Mouse (Mus musculus) heart, postnatal 0 days (tissue): ENCODE measurements around the gene Cfap97d1.

Experiments
- CTCF ChIP-seq: IDR thresholded peaks from 2 replicates; pipeline ENCODE4 v1.5.1; 2016; ENCODE audit warnings: antibody characterized with exemption, control low read depth, low read depth
- EP300 ChIP-seq: IDR thresholded peaks from 2 replicates; pipeline ENCODE4 v1.6.1; 2016; ENCODE audit warnings: antibody characterized with exemption, low read depth

DNA sequence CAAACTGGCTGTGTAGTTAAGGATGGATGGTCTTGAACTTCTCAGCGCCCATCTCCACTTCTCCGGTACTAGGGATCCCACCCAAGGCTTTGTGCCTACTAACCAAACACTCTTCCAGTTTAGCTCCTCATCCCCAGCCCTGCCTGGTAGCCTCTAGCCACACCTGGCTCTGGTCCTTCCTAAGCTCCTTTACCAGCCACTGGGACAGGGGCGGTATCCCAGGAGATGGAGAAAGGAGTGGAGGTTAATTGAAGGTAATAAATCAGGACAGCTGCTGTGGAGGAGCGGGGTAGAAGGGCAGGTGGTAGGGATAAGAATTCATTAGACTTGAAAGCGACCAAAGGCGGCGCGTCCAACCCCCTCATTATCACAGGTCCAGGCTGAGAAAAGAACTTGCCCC lies 19.4 kb upstream of the Cfap97d1 start:
- TF ChIP-seq CTCF (no peak), EP300 (no peak)
